Mouse (Mus musculus): ENCODE data around the gene Sync.

- no peak for TF ChIP-seq USF1 (IDR thresholded peaks at IDR 0.05; ENCODE audit: low read depth, low read length)
- TF ChIP-seq USF2 (IDR thresholded peaks at IDR 0.05; ENCODE audit: borderline replicate concordance in 1 of 2, insufficient read depth in 1 of 2, low read depth in 1 of 2, low read length in 2 of 2): no peak
Observed at GRCm38 (mm10) chr4:129304306-129304705, 16.9 kb downstream of the Sync start.

All from MEL (cell line).